Mouse (Mus musculus) neutrophil, adult 65 days (primary cell): ENCODE measurements around the gene Btbd35f11. TPM values are rescaled to one million over a fixed set of nuclear protein-coding genes. Genes with fewer than 3 reads are reported as not detected.

Experiments
- total RNA-seq: library from RNA; stranded (reverse); gene quantifications from 2 replicates; pipeline ENCODE4 v1.2.4, GENCODE M21; 2023

Gene Btbd35f11
- total RNA-seq: not detected in 2 replicates

DNA sequence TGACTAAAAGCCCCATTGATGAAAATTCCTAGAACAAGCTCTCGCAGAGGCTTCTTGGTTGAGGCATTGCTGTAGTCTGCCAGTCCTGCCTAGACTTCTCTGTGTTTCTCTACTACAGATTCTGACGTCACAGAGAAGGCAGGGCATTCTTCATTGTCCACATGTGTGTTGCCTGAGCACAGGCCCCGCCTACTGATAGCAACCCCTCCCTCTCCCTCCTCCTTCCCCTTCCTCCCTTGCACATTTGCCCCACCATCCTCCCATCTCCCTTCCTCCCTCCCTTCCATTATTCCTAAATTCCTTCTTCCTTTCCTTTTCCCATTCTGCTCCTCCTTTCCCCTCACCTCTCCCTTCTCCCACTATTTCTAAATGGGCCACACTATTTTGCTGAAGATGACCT lies at the start of gene Btbd35f11:
Gene Btbd35f11, minus strand, starts transcription at position 101 of the 400 bp plus-strand sequence.

Other genes with a start within 250 kb of the Btbd35f11 start
- not detected in 2 replicates for gene Btbd35f24, start 247.9 kb downstream of the Btbd35f11 start, total RNA-seq